Mouse (Mus musculus) G1E (cell line): Measurements from ENCODE around the gene Gm16253.

Experiments
- CTCF ChIP-seq: IDR thresholded peaks from 2 replicates; pipeline ENCODE4 v1.5.1; 2012; ENCODE audit warnings: low read depth, low read length, inconsistent platforms, mixed read lengths
- GATA1 ChIP-seq: IDR thresholded peaks from 2 replicates; pipeline ENCODE4 v1.6.1; 2012; ENCODE audit warnings: borderline replicate concordance, low read length, inconsistent platforms, mixed read lengths
- GATA2 ChIP-seq: IDR thresholded peaks from 2 replicates; pipeline ENCODE4 v1.6.1; 2012; ENCODE audit warnings: low read depth, low read length, inconsistent platforms, borderline replicate concordance
- POLR2AphosphoS5 ChIP-seq: IDR thresholded peaks from 2 replicates; pipeline ENCODE4 v1.6.1; 2012; ENCODE audit warnings: low read depth, low read length, inconsistent platforms; ENCODE audit not compliant: insufficient replicate concordance
- TAL1 ChIP-seq: conservative IDR thresholded peaks from 2 replicates; pipeline ENCODE4 v1.6.1; 2012; ENCODE audit warnings: low read depth, low read length, inconsistent platforms, mixed read lengths

- TF ChIP-seq CTCF (peak; percentile 96), GATA1 (no peak), POLR2AphosphoS5 (no peak), TAL1 (no peak), GATA2 (peak; percentile 97)
These were observed 3.2 kb downstream of the Gm16253 start for GRCm38 (mm10) chr3:96579885-96580454.
